Mouse (Mus musculus): Measurements from ENCODE around the gene P2rx1.

GRCm38 (mm10) chr11:72991961-72992360 is 6.9 kb upstream of the P2rx1 start:
- TF ChIP-seq CTCF (IDR thresholded peaks at IDR 0.05; ENCODE audit: borderline replicate concordance, insufficient read depth, low read length) (no peak), POLR2A (IDR thresholded peaks at IDR 0.05; ENCODE audit: low read depth, low read length) (no peak)
